Mouse (Mus musculus) spleen, postnatal 10 days (tissue): ENCODE data around the gene Clasp1.

Source experiments
- DNase-seq, 2 experiments: peaks; one replicate each; pipeline ENCODE4 v3.0.0; 2021 to 2022; ENCODE audit warnings: low spot score in 2 of 2

Clasp1 gene

DNA sequence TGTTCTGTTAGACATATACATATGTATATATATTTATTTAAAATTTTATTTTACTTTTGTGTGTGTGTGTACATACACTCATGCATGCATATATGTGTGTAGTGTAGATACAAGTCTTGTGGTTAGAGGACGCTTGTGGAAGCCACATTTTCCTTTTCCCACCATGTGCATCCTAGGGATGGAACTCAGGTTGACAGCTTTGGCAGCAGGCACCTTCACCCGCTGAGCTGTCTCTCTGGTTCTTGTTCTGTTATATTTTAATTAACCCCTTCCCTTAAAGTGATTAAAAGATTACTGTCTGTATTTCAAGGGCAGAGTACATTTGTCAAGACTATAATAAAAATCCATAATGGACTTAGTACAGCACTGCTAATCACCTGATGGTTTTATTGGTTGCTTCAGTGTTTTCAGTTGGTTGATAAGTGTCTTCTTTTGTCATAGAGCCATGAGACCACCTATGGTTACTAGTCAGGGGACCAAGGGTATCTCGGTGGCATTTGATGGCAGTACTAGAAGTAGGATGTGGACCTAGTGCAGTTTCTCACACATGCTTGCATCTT, 62.1 kb downstream of the Clasp1 start:
- no peak for DNase-seq

DNA sequence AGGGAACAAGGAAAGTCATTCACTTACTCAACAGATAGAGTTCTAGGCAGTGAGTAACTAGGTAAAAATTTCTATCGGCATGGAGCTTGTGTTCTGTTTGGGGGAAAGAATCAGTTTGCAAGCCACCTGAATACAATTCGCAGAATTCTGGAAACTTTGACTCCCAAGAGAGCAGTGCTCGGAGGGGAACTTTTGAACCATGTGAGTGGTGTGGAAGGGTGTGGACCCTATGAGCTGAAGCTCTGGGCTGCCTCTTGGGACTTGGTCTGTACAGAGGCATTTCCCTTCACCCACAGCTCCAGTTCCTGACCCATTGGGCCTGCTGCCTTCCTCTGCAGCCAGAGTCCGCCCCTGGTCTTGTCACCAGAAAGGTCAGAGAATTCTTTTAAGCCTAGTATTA, 64.7 kb downstream of the Clasp1 start:
- no peak for DNase-seq

GRCm38 (mm10) chr1:118454817-118455216, 66.0 kb downstream of the Clasp1 start:
- peak in 1 of 2 experiments; percentile 75 for DNase-seq

GRCm38 (mm10) chr1:118457256-118457882, 68.5 kb downstream of the Clasp1 start:
- no peak for DNase-seq

- no peak for DNase-seq
These were observed 69.0 kb downstream of the Clasp1 start for GRCm38 (mm10) chr1:118457883-118458259.

- DNase-seq = no peak
These were observed 69.4 kb downstream of the Clasp1 start for GRCm38 (mm10) chr1:118458279-118458678.

- peak; percentile 92 to 95 for DNase-seq
These were observed 70.4 kb downstream of the Clasp1 start for GRCm38 (mm10) chr1:118458963-118459920.

DNA sequence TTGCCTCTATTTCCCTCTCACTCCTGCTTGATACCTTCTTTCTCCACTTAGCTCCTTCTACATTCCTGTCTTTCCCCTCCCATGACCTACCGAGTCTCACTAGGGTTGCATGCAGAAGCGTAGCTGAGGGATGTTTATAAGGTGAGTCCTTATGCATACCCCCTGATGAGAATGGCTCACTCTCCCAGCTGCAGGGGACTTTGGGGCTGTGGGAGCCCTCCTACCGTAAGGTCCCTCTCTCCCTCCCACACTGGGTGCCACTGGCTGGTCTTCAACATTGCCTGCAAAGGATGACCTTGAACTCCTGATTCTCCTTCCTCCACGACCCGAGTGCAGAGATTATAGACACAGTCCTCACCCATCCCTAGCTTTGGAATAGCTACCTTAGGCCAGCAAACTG, 71.9 kb downstream of the Clasp1 start:
- DNase-seq = no peak

DNA sequence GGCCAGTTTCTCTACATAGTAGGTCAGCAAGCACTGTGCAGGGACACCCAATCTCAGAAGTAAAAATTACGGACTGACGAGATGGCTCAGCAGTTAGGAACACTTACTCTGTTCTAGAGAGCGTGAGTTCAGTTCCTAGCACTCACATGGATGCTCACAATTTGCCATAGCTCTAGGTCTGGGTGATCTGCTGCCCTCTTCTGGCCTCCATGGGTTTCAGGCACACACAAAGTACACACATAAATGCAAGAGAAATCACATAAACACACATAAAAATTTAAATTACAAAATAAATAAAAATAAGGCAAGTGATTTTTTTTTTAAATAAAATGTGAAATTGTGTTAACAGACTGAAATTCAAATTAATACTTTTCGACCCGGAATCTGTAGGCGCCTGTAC, 77.2 kb downstream of the Clasp1 start:
- no peak for DNase-seq

DNA sequence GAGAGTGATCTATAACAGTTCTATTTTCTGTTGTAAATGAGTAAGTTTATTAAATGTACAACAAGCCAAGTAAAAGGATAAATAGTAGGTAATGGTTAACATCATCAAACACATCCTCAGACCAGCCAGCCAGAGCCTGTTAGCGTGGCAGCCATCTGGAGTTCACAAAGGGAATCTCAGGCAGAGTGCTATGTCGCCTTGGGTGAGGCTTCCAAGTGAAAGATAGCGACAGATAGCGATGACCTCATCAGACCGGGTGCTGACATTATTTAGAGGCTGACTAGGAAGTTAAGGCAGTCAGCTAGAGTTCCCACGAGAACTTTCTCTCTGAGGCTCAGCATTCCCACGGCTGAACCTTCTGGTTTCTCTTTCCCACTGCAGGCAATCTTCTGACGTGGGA, 83.5 kb downstream of the Clasp1 start:
- DNase-seq = no peak

- DNase-seq = peak in 1 of 2 experiments; percentile 60
These were observed 88.1 kb downstream of the Clasp1 start for GRCm38 (mm10) chr1:118476919-118477318.

DNA sequence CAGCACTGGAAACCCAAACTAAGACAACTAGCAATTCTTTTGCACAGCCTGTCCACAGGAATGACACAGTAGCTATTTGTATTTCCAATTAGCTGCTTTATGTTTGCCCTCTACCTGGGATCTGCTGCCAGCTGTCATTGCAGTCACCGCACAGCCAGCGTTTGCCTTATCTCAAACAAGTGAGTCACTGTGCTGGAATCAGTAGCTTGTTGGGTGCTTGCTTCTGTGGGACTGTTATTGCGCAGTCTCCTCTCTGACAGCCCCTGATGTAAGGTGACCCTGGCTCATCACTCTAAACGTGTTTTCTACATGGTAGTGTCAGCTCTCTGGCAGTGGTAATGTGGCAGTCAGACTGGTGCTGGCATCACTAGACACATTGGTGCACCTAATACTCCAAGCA, 90.4 kb downstream of the Clasp1 start:
- DNase-seq = no peak

GRCm38 (mm10) chr1:118480484-118481364, 91.9 kb downstream of the Clasp1 start:
- DNase-seq = no peak

- no peak for DNase-seq
These were observed 92.5 kb downstream of the Clasp1 start for GRCm38 (mm10) chr1:118481365-118481702.

GRCm38 (mm10) chr1:118481703-118482102, 92.8 kb downstream of the Clasp1 start:
- DNase-seq = no peak

GRCm38 (mm10) chr1:118482285-118483019, 93.6 kb downstream of the Clasp1 start:
- DNase-seq = no peak

- DNase-seq = no peak
These were observed 94.7 kb downstream of the Clasp1 start for GRCm38 (mm10) chr1:118483504-118484096.

DNA sequence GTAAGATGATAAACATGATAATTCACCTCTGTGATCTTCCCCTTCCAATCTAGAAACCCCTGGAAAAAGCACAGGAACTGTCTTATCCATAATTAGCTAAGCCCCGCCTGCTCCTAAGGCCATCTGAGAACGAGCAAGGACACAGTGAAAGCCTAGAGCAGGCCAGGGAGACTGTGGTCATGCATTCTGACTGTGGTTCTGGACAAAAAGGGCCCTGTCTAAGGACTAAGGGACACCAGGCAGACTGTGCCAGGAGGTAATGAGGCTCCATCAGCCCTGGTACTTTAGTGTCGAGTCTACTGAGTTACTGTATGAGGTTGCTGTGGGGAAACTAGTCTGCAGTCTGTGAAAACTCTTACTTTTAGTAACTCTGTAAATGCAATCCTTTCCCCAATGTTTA, 96.7 kb downstream of the Clasp1 start:
- no peak for DNase-seq

DNA sequence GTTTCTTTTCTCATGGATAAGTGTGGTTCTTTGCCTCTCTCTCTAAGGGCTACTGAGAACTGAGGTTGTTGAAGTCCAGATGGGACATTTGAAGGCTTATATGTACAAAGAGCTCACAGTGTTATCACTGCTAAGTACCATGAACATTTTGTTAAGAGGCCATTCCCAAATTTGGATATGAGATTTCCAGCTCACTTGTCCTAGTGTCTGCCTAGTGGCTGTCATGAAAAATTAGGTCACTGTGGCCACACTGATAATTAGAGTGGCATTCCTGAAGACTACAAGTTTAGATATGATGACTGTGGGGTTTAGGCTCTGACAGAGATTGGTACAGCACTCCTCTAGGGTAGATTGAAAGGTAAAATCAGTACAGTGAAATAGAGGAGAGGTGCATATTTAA, 97.2 kb downstream of the Clasp1 start:
- no peak for DNase-seq

- no peak for DNase-seq
These were observed 104.0 kb downstream of the Clasp1 start for GRCm38 (mm10) chr1:118492811-118493210.

- no peak for DNase-seq
These were observed 105.7 kb downstream of the Clasp1 start for GRCm38 (mm10) chr1:118494551-118494950.
